Mouse (Mus musculus) neural tube, embryonic 11.5 days (tissue): ENCODE data around the gene Syn1. TPM values are rescaled to one million over a fixed set of nuclear protein-coding genes. Genes with fewer than 3 reads are reported as not detected.

ENCODE experiments used
- ATAC-seq: fragments of 200-750 bp; cut with Nextera tagmentation; 2 replicates; pipeline ENCODE4 v1.8.0; 2017; ENCODE audit warnings: moderate number of reproducible peaks, mild to moderate bottlenecking, moderate TSS enrichment, moderate library complexity; ENCODE audit not compliant: insufficient read depth, low FRiP score, low TSS enrichment
- DNase-seq: peaks from one replicate; pipeline ENCODE4 v3.0.0-alpha.2; 2015; ENCODE audit warnings: low spot score
- H3K27ac ChIP-seq: fragments of 300-500 bp; sonication (generic); 2 replicates; pipeline ENCODE4 v1.5.1; 2014; ENCODE audit warnings: low read depth, mild to moderate bottlenecking, low read length
- H3K27me3 ChIP-seq: fragments of 300-500 bp; sonication (generic); 2 replicates; pipeline ENCODE4 v1.6.1; 2014; ENCODE audit warnings: mild to moderate bottlenecking, low read length, mixed read lengths; ENCODE audit not compliant: control insufficient read depth, insufficient read depth
- H3K36me3 ChIP-seq: fragments of 300-500 bp; sonication (generic); 2 replicates; pipeline ENCODE4 v1.6.1; 2014; ENCODE audit warnings: mild to moderate bottlenecking, low read length, moderate library complexity, mixed read lengths; ENCODE audit not compliant: control insufficient read depth, insufficient read depth
- H3K4me1 ChIP-seq: fragments of 300-500 bp; sonication (generic); 2 replicates; pipeline ENCODE4 v1.6.1; 2014; ENCODE audit warnings: low read length, mixed read lengths; ENCODE audit not compliant: control insufficient read depth, insufficient read depth
- H3K4me2 ChIP-seq: fragments of 300-500 bp; sonication (generic); 2 replicates; pipeline ENCODE4 v1.6.1; 2014; ENCODE audit warnings: low read depth, mild to moderate bottlenecking, moderate library complexity
- H3K4me3 ChIP-seq: fragments of 300-500 bp; sonication (generic); 2 replicates; pipeline ENCODE4 v1.5.1; 2014; ENCODE audit warnings: low read depth, low read length
- H3K9ac ChIP-seq: fragments of 300-500 bp; sonication (generic); 2 replicates; pipeline ENCODE4 v1.6.1; 2014; ENCODE audit warnings: mild to moderate bottlenecking, low read length
- H3K9me3 ChIP-seq: fragments of 300-500 bp; sonication (generic); 2 replicates; pipeline ENCODE4 v1.6.1; 2016; ENCODE audit warnings: low read length; ENCODE audit not compliant: control insufficient read depth
- WGBS: fragments of 180-500 bp; shearing (Covaris S2); extraction: QIAGEN DNeasy Blood & Tissue Kit; methylation state at CpG from one replicate; pipeline ENCODE4 v1.1.7; 2014; 5-methylcytosine and 5-hydroxymethylcytosine counted together
- polyA plus RNA-seq: library from polyadenylated mRNA; unstranded; fragments of >200 nt; fragmentation: Nextera tagmentation; extraction: Ambion mirVana; gene quantifications from 2 replicates; pipeline ENCODE4 v1.2.1, GENCODE M21; 2014

Gene Syn1
- polyA plus RNA-seq, 1 experiment from 2014 or later: 21.4 TPM

DNA sequence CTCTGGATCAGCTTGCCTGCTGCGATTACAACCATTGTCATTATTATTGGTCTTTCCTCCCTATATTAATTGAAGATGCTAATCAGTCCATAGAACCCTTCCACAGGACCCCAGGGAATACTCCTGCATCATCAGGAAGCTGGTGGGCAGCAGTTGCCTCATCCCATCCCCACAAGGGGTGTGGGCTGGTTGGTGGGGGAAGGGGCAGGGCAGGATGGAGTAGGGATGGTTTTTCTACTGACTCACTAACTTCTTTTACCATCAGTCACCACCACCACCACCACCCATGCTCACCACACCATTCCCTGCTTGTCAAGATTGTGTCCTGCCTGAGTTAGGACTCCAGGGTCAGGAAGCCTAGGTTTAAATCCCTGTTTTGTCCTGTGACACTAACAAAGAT, 51.6 kb downstream of the Syn1 start:
- ATAC-seq (no peak), DNase-seq (no peak)
- Histone ChIP-seq H3K27me3 (no peaks in the 10 kb centered on the region), H3K4me3 (no peak overlapping the region), H3K9ac (no peak overlapping the region), H3K9me3 (no peaks in the 10 kb centered on the region), H3K4me1 (no peaks in the 10 kb centered on the region), H3K36me3 (no peaks in the 10 kb centered on the region), H3K27ac (no peak overlapping the region), H3K4me2 (no peak overlapping the region)
- 85% methylated on average over 1 of the region's 1 CpGs for WGBS

DNA sequence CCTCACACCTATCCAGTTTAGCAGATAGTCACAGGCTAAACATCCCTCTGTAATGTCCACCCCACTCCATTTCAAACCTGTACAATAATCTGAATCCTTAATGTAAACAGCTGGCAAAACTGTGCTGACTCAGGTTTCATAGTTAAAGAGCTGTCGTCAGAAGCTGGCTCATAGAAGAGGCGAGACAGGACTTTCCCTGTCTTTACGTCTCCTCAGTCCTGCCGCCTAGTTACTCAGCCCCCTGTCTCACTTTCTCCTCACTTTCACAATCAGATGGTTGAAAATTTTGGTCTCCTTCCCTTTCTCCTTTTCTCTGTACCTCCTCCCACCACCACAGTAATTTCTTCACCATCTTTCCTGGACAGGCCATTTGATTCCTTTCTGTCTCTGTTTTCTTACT, 52.7 kb downstream of the Syn1 start:
- H3K4me2 ChIP-seq: no peak overlapping the region
- no peaks in the 10 kb centered on the region for H3K36me3 ChIP-seq
- H3K4me1 ChIP-seq: no peaks in the 10 kb centered on the region
- no peak overlapping the region for H3K4me3 ChIP-seq
- DNase-seq (no peak), ATAC-seq (no peak)
- H3K27me3 ChIP-seq: no peaks in the 10 kb centered on the region
- H3K9ac ChIP-seq: no peak overlapping the region
- H3K9me3 ChIP-seq: no peaks in the 10 kb centered on the region
- 77% methylated on average over 4 of the region's 4 CpGs for WGBS
- no peak overlapping the region for H3K27ac ChIP-seq

DNA sequence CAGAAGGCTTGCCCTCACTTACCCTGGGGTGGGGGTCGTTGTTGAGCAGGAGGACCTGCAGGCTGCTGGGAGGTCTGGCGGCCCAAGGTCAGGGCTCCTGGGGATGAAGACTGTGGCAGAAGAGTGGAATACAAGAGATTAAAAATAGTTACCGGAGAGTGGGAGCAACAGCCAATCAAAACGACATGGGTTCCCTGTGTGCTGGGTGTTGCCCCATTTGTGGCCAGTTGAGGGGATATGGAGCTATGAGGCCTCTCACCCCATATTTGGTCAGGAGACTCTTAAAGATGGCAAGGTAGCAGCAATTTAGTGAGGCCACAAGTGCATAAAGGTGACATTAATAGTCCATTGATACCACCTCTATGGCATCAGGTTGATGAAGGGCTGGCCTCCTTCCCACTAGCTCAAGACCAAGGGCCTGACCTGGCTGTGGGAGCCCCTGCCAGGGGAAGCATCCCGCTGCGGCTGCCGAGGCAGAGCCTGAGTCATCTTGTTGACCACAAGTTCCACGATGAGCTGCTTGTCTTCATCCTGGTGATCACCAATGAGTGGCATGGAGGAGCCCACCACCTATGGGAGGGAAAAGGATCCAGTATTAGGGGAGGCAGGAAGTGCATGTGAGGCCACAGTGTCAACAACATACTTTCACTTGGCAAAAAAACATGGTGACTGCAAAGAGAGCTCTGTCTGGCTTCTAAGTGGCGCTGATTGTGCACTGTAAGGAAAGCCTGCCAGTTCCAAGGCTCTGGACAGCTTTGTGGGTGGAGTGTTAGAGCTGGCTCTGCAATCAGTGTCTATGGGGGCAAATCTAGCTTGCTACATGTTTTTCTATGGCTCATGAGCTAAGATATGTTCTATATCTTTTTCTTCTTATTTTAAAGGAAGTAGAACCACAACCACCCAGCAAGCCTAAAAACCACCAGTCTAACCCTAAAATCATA, 57.4 kb downstream of the Syn1 start:
- 87% methylated on average over 9 of the region's 9 CpGs for WGBS
- DNase-seq (no peak), ATAC-seq (no peak)
- Histone ChIP-seq H3K27ac (no peak overlapping the region), H3K27me3 (no peaks in the 10 kb centered on the region), H3K4me2 (no peak overlapping the region), H3K36me3 (no peaks in the 10 kb centered on the region), H3K9ac (no peak overlapping the region), H3K9me3 (no peaks in the 10 kb centered on the region), H3K4me1 (no peaks in the 10 kb centered on the region), H3K4me3 (no peak overlapping the region)

DNA sequence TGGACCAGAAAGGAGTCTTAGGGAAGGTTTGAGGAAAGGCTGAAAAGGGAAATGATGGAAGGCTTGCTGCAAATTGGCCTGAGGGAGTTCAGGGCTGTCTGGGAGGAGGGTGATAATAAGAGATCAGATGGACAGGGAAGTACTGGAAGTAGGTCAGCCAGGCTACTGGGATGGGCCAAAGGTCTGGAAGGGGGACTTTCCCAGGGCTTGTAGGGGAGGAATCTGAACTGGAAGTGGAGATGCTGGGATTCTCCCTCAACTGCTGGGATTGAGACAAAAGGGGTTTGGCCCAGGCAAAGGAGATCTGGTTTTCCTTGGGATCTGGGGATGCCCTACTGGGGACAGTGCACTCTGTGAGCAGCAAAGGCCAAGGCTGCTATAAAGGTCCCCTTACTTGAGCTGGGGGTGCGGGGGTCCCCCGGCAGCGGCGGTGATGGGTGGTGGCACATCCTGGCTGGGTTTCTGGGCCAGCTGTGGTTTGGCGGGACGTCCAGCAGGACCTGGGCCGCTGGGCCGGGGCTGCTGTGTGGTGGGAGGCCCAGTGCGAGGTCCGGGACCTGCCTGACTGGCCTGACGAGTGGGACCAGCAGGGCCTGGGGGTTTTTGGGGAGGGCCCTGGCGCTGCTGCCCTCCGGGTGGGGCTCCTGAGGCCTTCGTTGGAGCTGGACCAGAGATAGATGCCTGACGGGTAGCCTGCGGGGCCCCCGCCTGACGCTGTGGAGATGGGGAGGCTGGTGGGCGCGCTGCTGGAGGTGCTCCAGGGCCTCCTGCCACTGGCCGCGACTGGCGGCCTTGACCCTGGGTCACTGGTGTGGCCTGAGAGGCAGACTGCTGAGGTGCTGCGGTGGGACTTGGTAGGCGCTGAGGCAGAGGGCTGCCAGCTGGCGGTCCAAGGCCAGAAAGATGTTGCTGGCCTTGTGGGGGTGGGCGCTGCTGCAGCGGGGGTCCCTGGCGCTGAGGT, 58.4 kb downstream of the Syn1 start:
- no peaks in the 10 kb centered on the region for H3K9me3 ChIP-seq
- no peak overlapping the region for H3K27ac ChIP-seq
- DNase-seq: no peak
- 0 out of 2 replicates have a peak, but pooled peaks have one; percentile 25 for ATAC-seq
- no peaks in the 10 kb centered on the region for H3K27me3 ChIP-seq
- H3K36me3 ChIP-seq: no peaks in the 10 kb centered on the region
- no peak overlapping the region for H3K4me3 ChIP-seq
- no peaks in the 10 kb centered on the region for H3K4me1 ChIP-seq
- no peak overlapping the region for H3K9ac ChIP-seq
- H3K4me2 ChIP-seq: no peak overlapping the region
- 39% methylated on average over 26 of the region's 29 CpGs for WGBS

DNA sequence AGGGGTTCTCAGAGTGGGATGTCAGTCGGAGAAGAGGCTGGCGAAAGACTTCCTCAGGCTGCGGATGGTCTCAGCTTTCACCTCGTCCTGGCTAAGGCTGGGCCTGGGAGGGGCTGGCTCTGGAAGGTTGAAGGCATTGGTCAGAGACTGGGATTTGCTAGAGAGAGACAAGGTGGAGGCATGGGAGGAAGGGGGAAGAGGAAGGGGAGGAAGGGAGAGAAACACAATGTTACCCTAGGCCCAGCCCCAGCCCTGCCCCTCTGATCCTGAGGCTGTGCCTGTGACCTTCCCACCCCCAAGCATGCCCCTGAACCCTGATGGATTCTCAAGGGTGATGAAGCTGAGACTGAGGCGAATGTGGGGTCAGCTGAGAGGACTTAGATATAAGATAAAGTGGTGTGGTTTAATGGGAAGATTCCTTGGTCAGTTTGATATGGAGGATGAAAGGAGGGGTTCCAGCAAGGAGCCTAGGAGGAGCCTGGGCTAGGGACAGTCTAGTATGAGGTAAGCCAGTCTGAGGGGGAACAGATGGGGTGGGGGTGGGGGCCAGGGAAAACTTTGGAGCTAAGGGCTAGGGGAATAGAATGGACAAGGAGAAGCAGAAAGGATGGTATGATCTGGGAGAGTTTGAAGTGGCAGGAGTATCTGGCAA, 59.2 kb downstream of the Syn1 start:
- Histone ChIP-seq H3K4me3 (no peak overlapping the region), H3K4me2 (no peak overlapping the region), H3K4me1 (no peaks in the 10 kb centered on the region), H3K9ac (no peak overlapping the region), H3K27me3 (no peaks in the 10 kb centered on the region), H3K36me3 (no peaks in the 10 kb centered on the region), H3K9me3 (no peaks in the 10 kb centered on the region), H3K27ac (no peak overlapping the region)
- no peak for ATAC-seq
- no peak for DNase-seq
- WGBS: 61% methylated on average over 5 of the region's 5 CpGs

DNA sequence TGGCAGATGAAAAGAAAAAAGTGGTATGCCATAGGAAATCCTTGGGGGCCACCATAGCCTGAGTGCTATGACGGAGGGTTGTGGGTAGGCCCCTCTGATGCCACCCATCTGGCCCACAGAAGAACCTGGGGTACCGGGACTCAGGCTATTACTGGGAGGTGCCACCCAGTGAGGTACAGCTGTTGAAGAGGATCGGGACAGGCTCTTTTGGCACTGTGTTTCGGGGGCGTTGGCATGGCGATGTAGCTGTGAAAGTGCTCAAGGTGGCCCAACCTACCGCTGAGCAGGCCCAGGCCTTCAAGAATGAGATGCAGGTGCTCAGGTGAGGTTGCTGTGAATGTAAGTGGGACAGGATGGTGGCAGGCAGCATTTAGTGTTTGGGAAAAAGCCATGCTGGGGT, 67.0 kb downstream of the Syn1 start:
- Histone ChIP-seq H3K4me3 (no peak overlapping the region), H3K27ac (no peak overlapping the region), H3K9me3 (no peaks in the 10 kb centered on the region), H3K4me2 (no peak overlapping the region), H3K4me1 (no peaks in the 10 kb centered on the region), H3K36me3 (no peaks in the 10 kb centered on the region; the same call in 1 of the 2 replicates), H3K9ac (no peak overlapping the region), H3K27me3 (no peaks in the 10 kb centered on the region)
- WGBS: 96% methylated on average over 7 of the region's 7 CpGs
- DNase-seq (no peak), ATAC-seq (no peak)

DNA sequence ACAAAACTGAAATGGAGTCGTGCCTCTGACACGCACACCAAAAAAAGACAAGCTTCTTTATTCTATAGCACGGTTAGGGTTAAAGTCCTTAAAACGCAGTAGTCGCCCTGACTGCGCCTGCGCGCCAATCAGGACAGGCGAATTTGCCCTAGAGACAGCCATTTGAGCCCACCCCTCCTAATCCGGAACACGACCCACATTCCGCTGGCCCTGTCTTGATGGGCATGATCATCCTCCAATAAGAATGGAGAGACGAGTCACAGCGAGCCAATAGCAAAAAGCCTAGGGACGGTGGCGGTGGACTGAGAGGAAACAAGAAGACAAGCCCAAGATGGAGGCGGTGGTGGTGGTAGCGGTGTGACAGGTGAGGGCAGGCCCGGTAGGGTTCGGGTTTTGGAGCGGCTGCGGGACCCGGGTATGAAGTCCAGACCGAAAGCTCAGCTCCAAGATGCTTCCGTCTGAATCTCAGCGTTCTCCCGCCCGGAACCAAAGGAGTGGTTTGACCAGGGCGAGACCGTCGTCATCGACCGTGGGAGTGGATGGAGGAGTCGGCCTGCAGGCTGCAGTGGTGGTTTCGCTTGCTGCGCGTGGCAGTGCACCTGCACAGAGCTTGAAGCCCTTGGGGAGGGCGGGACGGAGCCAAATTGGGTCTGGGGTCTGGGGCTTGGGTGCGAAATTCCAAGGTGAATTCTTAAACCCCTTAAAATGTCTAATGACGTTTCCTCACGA, 72.4 kb downstream of the Syn1 start:
- Histone ChIP-seq H3K9ac (peak overlapping the region; percentile 62), H3K9me3 (no peaks in the 10 kb centered on the region), H3K4me1 (no peaks in the 10 kb centered on the region), H3K4me3 (peak overlapping the region; percentile 61), H3K27ac (peak overlapping the region; percentile 14; the same call in 1 of the 2 replicates), H3K36me3 (no peaks in the 10 kb centered on the region; the same call in 1 of the 2 replicates), H3K4me2 (peak overlapping the region; percentile 59), H3K27me3 (no peaks in the 10 kb centered on the region)
- 25% methylated on average over 42 of the region's 42 CpGs for WGBS
- peak; percentile 87 for DNase-seq
- ATAC-seq: peak; percentile 98

DNA sequence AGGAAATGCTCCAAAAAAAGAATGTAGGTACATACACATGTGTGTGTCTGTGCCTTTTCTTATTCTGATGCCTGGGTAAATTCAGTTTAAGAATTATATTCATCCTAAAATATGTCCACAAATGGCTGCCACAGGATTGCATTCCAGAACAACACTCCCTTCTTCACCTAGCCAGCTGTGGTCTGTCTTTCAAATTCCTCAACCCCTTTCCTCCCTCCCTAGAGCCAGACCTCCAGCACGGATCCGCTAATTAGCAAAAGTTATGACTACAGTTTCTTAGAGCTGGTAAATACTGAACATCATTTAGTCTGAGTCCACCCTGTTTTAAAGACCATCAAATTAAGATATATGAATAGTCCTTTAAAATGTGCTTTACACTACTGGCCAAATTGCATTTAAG, 73.0 kb downstream of the Syn1 start:
- no peaks in the 10 kb centered on the region for H3K9me3 ChIP-seq
- H3K27ac ChIP-seq: peak overlapping the region; percentile 14; the same call in 1 of the 2 replicates
- DNase-seq (no peak), ATAC-seq (peak; percentile 58)
- 0 out of 2 replicates have a peak overlapping the region, but pooled peaks have one; percentile 61 for H3K4me3 ChIP-seq
- whole genome bisulfite sequencing: 15% methylated on average over 2 of the region's 2 CpGs
- H3K9ac ChIP-seq: no peak overlapping the region
- no peaks in the 10 kb centered on the region for H3K4me1 ChIP-seq
- H3K4me2 ChIP-seq: peak overlapping the region; percentile 25
- no peaks in the 10 kb centered on the region for H3K27me3 ChIP-seq
- H3K36me3 ChIP-seq: no peaks in the 10 kb centered on the region; the same call in 1 of the 2 replicates
